Mouse (Mus musculus) myocyte (in vitro differentiated cells): ENCODE results near the gene Sytl3.
"Not testable (repeated sequence)": the region's sequence is repeated elsewhere in the genome, so short reads cannot be mapped to it uniquely, and the experiment has no call there.

ENCODE experiments used
- CEBPB ChIP-seq: IDR thresholded peaks from 2 replicates; pipeline ENCODE4 v1.6.1; 2011; ENCODE audit warnings: mild to moderate bottlenecking, moderate library complexity; ENCODE audit not compliant: poor library complexity, insufficient read depth, severe bottlenecking
- MYOG ChIP-seq, 3 experiments: IDR thresholded peaks; one replicate each; pipeline ENCODE4 v1.6.1; 2011; ENCODE audit warnings: control low read depth in 2 of 3, low read depth in 2 of 3, mild to moderate bottlenecking in 2 of 3; ENCODE audit not compliant: insufficient read length in 2 of 3, control insufficient read depth in 1 of 3, insufficient read depth in 1 of 3
- POLR2A ChIP-seq: IDR thresholded peaks from one replicate; pipeline ENCODE4 v1.6.1; 2011; ENCODE audit warnings: low read depth, mild to moderate bottlenecking, control low read depth, moderate library complexity; ENCODE audit not compliant: insufficient read length
- POLR2AphosphoS2 ChIP-seq: IDR thresholded peaks from one replicate; pipeline ENCODE4 v1.6.1; 2011; ENCODE audit warnings: low read depth, control low read depth; ENCODE audit not compliant: insufficient read length

- TF ChIP-seq POLR2A; MYOG (IDR thresholded peaks at IDR 0.05; ENCODE audit: control insufficient read depth in 1 of 3, insufficient read depth in 1 of 3, insufficient read length in 2 of 3, low read depth in 2 of 3); POLR2AphosphoS2; CEBPB: not testable (repeated sequence)
Measured at GRCm38 (mm10) chr17:6658801-6659200, at the start of gene Sytl3.
